Mouse (Mus musculus): ENCODE data around the gene Dlg2.
"Not testable (repeated sequence)": the region's sequence is repeated elsewhere in the genome, so short reads cannot be mapped to it uniquely, and the experiment has no call there.

The Dlg2 gene

GRCm38 (mm10) chr7:90825640-90826039 is 349.2 kb downstream of the Dlg2 start:
- DNase-seq (ENCODE audit: low spot score) = no peak

- no peak for DNase-seq (ENCODE audit: low spot score)
These were observed 364.8 kb downstream of the Dlg2 start for GRCm38 (mm10) chr7:90841276-90841675.

- DNase-seq (ENCODE audit: low spot score) = no peak
These were observed 367.1 kb downstream of the Dlg2 start for GRCm38 (mm10) chr7:90843345-90844293.

GRCm38 (mm10) chr7:90876796-90877195 is 400.3 kb downstream of the Dlg2 start:
- not testable (repeated sequence) for DNase-seq (ENCODE audit: low spot score)

- no peak for DNase-seq (ENCODE audit: low spot score)
These were observed 406.3 kb downstream of the Dlg2 start for GRCm38 (mm10) chr7:90882740-90883139.

DNA sequence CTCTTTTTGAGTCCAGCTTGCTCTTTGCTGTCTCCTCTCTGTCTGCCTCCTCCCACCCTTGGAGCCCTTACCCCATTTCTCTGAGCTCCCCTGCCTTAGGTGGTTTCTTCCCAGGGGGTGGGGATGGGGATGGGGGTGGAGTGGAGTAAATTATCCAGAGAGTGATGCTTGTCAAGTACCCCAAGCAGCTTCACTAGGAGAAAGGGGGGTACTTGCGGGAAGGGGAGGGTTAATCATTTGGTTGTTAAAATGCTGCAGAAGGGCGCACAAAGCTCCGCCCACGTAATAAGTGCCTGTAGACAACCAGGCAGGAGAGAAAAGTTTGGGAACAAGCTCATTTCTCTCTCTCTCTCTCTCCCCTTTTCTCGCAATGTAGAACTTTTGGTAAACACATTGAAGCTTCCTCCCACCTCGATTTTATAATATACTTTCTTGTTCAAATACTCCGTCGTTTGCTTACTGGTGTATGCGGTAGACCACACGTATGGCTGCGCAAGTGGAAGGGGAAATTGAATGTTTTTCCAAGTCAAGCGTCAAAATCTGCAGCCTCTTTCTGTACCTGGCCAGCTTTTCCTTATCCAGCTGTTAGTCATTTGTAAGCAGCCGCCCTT is 410.0 kb downstream of the Dlg2 start:
- DNase-seq (ENCODE audit: low spot score) = no peak

DNA sequence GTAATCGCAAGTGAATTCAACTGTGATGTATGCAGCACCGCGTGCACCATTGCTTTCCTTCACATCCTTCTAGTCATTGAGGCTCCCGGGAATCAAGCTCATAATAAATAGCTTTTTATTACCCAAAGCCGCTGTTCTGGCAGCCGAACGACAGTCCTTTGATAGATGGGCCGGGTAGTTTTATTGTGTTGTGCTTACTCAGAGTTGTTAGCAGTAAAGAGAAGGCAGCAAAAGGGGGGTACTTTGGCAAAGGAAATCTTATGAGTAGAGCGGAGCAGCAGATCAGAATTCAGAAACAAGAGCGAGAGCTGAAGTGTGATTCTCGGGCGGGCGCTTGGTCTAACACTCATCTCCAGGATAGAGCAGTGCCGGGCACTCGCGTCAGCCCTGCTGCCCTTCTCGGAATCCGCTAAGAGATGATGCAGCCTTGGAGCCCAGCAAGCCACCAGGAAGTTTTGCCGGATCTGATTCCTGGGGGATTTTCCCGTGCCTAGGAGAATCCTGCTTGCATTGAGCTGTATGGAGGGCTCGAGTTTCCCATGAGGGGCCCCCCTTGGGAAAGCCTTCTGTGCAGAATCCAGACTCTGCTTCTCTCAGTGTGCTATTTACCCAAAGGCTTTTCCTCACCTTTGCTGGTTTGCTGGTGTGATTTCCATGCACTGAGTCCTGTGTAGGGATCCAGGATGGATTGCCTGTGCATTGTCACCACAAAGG is 410.7 kb downstream of the Dlg2 start:
- no peak for DNase-seq (ENCODE audit: low spot score)

- DNase-seq (ENCODE audit: low spot score) = no peak
These were observed 451.0 kb downstream of the Dlg2 start for GRCm38 (mm10) chr7:90927441-90927840.

GRCm38 (mm10) chr7:90940726-90941125 is 464.3 kb downstream of the Dlg2 start:
- no peak for DNase-seq (ENCODE audit: low spot score)

- DNase-seq (ENCODE audit: low spot score) = no peak
These were observed 470.6 kb downstream of the Dlg2 start for GRCm38 (mm10) chr7:90947073-90947472.

GRCm38 (mm10) chr7:90949212-90949611 is 472.7 kb downstream of the Dlg2 start:
- no peak for DNase-seq (ENCODE audit: low spot score)

DNA sequence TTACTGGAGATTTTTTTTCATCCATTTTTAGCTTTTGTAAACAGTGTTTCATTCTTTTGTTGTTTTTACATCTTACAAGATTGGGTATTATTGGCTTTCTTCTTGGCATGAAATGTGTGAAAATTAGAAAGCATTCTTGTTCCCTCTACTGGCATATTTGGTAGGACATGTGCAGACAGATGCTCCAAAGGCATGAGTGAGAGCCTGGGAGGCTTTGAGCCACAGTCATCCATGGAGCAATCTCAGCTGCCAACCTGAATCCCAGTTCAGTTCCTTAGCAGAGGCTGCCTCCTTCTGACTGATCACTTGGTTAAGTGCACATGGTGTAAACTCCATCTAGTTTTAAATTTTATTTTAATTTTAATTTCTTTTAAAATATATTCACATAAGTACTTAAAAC is 500.8 kb downstream of the Dlg2 start:
- DNase-seq (ENCODE audit: low spot score) = no peak

GRCm38 (mm10) chr7:90982069-90982468 is 505.6 kb downstream of the Dlg2 start:
- no peak for DNase-seq (ENCODE audit: low spot score)

DNA sequence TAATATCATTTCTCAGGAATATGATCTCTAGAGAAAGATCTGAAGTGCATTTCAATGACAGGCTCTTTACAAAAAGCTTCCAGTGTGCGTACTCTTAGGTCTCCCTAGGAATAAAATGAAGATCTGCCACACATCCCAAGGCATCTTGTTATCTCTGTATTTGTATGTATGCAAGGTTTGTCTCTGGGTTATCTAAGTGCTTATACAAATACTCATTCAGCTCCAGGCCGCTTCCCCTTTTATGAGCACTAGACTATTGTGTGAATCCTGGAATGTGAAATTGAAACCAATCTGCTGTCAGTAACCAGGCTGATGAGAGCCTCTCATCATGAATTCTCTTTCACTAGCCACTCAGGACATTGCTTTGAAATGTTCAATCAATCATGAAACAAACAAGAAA is 534.2 kb downstream of the Dlg2 start:
- no peak for DNase-seq (ENCODE audit: low spot score)

DNA sequence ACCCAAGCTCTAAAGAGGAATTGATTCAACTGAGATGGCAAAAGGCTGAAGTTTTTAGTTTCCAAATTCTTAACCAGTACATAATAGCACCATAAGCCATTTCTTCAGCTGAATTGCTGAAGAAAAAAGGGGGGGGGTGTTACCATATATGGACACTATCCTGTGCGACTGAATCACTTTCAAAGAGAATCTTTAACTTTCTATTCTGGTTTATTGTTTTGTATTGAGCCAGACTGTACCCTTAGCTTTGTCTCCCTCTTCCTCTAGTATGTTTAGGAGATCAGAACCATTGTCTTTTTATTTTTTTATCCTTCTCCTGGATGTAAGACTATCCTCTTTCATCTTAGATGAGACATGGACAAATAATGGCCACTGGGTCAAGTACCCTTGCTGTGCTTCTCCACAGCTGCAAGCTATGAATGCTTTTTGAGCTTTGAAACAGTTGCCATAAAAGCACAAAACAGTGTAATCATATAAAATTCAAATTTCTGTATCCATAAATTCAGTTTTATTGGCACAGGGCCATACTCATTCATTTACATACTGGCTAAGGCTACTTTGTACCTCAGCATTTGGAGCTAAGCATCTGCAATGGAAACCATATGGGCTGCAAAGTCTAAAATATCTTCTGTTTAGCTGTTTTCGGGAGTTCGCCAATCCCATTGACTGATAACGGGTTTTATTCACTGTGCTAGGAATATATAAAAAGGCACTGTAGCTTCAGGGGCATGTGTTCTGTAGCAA is 568.7 kb downstream of the Dlg2 start:
- no peak for DNase-seq (ENCODE audit: low spot score)

DNA sequence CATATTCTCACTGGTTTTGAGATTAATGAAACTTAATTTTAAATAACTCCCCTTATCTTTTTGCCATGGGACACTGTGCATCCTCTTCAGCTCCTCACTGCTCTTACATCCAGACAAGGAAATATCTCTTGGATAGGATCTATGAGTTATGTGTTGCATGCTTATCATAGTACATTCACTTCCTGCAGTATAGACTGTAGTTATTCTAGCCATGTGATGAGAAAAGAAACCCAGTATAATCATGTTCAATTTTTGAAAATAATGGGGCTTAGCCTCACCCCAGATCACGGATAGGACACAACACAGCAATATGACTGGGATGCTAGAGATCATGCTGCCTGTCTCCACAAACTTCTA is 569.2 kb downstream of the Dlg2 start:
- no peak for DNase-seq (ENCODE audit: low spot score)

DNA sequence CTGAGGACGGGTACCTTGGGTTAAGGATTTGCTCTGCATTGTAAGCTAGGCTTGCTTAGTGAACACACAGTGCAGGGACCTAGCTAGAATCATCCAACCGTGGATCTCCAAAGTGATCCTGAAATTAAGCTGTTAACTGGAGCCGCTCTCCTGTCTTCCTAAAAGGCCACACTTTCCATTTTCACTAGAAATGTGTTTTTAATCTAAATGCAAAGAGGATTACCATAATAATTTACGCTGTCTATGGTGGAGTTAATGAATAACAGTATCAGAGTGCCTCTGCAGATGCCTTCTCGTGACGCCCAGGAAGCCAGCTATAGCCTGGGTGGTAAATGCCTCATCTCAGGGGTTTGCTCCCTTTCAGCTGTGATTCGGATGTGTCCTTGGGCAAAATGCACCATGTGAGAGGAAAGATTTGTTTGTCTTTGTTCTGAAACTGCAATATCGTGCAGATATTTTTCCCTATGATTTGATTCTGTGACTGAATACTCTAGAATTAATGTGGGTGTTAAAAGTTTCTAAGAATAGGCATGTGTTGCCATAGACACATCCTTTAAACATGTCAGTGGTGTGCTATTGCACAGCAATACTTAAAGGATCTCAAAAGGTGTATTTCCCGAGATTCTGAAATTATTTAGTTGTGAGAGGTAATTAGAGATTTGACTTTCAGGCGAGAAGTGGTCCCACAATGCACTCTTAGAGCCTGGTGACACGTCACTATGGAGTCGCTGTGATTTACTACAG is 587.0 kb downstream of the Dlg2 start:
- DNase-seq (ENCODE audit: low spot score) = no peak

- no peak for DNase-seq (ENCODE audit: low spot score)
These were observed 595.6 kb downstream of the Dlg2 start for GRCm38 (mm10) chr7:91071751-91072707.

GRCm38 (mm10) chr7:91086071-91086470 is 609.6 kb downstream of the Dlg2 start:
- DNase-seq (ENCODE audit: low spot score) = no peak

GRCm38 (mm10) chr7:91089211-91089930 is 612.9 kb downstream of the Dlg2 start:
- DNase-seq (ENCODE audit: low spot score) = no peak
